Mouse (Mus musculus): ENCODE data around the gene Taf11. TPM values are rescaled to one million over a fixed set of nuclear protein-coding genes. Genes with fewer than 3 reads are reported as not detected.

The Taf11 gene
- polyA plus RNA-seq, 1 experiment from 2014 or later = 57.8 TPM

DNA sequence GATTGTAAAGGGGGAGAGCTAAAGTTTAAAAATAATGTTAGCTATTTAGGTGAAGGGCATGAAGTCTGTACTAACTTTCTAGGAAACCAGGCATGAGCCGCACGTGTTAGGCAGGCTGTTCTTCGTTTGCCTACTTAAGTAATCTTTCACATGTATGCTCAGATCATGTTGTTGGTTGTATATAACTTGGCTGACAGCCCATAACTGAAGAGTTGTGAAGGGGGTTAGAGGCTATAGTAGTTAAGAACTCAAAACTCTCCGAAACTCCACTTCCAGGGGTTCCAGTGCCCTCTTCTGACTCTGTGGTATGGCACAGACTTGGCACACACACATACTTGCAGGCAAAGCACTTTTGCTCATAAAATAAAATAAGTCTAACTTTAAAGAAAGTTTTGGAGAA lies 42.9 kb downstream of the Taf11 start:
- no peaks in the 10 kb centered on the region for H3K9me3 ChIP-seq (replicated peaks; ENCODE audit: control insufficient read depth, low read length)
- no peak overlapping the region for H3K4me3 ChIP-seq (replicated peaks; ENCODE audit: low read length)
- 49% methylated on average over 4 of the region's 4 CpGs for WGBS
- no peak overlapping the region for H3K27ac ChIP-seq (ENCODE audit: low read length)
- no peak overlapping the region for H3K9ac ChIP-seq (ENCODE audit: low read length)
- ATAC-seq (ENCODE audit: insufficient read depth, low FRiP score) = no peak
- no peaks in the 10 kb centered on the region for H3K36me3 ChIP-seq (ENCODE audit: control insufficient read depth, insufficient read depth, low read length)
- H3K27me3 ChIP-seq (ENCODE audit: control insufficient read depth, insufficient read depth, low read length) = no peaks in the 10 kb centered on the region
- no peak overlapping the region for H3K4me2 ChIP-seq (ENCODE audit: low read depth, low read length)
- no peaks in the 10 kb centered on the region for H3K4me1 ChIP-seq (ENCODE audit: control insufficient read depth, insufficient read depth, low read length)

DNA sequence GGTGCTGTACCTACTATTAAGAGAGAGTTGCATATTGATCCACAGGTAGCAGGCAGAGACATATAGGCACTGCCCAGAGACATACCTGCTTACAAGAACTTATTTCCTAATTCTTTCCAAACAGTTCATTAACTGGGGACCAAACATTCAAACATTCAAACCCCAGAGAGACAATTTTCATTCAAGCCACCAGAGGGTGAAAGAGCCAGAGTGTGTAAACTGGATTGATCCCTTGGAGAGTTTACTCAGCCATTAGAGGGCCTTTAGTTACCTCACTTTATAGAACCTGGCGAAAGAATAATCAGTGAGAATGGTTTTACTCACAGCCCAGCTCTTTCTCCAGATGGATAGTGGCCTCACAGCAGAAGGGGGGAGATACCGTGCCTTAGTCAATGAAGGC lies 44.2 kb downstream of the Taf11 start:
- Histone ChIP-seq H3K9ac (ENCODE audit: low read length) (no peak overlapping the region), H3K27ac (ENCODE audit: low read length) (no peak overlapping the region), H3K9me3 (replicated peaks; ENCODE audit: control insufficient read depth, low read length) (no peaks in the 10 kb centered on the region), H3K4me2 (ENCODE audit: low read depth, low read length) (no peak overlapping the region), H3K4me3 (replicated peaks; ENCODE audit: low read length) (no peak overlapping the region), H3K27me3 (ENCODE audit: control insufficient read depth, insufficient read depth, low read length) (no peaks in the 10 kb centered on the region), H3K4me1 (ENCODE audit: control insufficient read depth, insufficient read depth, low read length) (no peaks in the 10 kb centered on the region), H3K36me3 (ENCODE audit: control insufficient read depth, insufficient read depth, low read length) (no peaks in the 10 kb centered on the region)
- 76% methylated on average over 2 of the region's 2 CpGs for WGBS
- no peak for ATAC-seq (ENCODE audit: insufficient read depth, low FRiP score)

- Histone ChIP-seq H3K9me3 (replicated peaks; ENCODE audit: control insufficient read depth, low read length) (no peaks in the 10 kb centered on the region), H3K27ac (ENCODE audit: low read length) (no peak overlapping the region), H3K27me3 (ENCODE audit: control insufficient read depth, insufficient read depth, low read length) (no peaks in the 10 kb centered on the region), H3K4me2 (ENCODE audit: low read depth, low read length) (0 out of 2 replicates have a peak overlapping the region, but pooled peaks have one; percentile 6), H3K4me1 (ENCODE audit: control insufficient read depth, insufficient read depth, low read length) (peaks cover 22% of the 10 kb centered on the region), H3K4me3 (replicated peaks; ENCODE audit: low read length) (no peak overlapping the region), H3K9ac (ENCODE audit: low read length) (peak overlapping the region; percentile 41; the same call in 1 of the 2 replicates), H3K36me3 (ENCODE audit: control insufficient read depth, insufficient read depth, low read length) (no peaks in the 10 kb centered on the region)
- WGBS = 39% methylated on average over 2 of the region's 2 CpGs
- no peak for ATAC-seq (ENCODE audit: insufficient read depth, low FRiP score)
Observed at GRCm38 (mm10) chr17:27859131-27859530, 50.5 kb downstream of the Taf11 start.

- Histone ChIP-seq H3K4me2 (ENCODE audit: low read depth, low read length) (peak overlapping the region; percentile 85), H3K9me3 (replicated peaks; ENCODE audit: control insufficient read depth, low read length) (no peaks in the 10 kb centered on the region), H3K4me3 (replicated peaks; ENCODE audit: low read length) (peak overlapping the region; percentile 80), H3K36me3 (ENCODE audit: control insufficient read depth, insufficient read depth, low read length) (0 out of 2 replicates have a peak, but pooled peaks cover 3% of the 10 kb centered on the region), H3K27me3 (ENCODE audit: control insufficient read depth, insufficient read depth, low read length) (no peaks in the 10 kb centered on the region), H3K27ac (ENCODE audit: low read length) (no peak overlapping the region), H3K4me1 (ENCODE audit: control insufficient read depth, insufficient read depth, low read length) (peaks cover 22% of the 10 kb centered on the region), H3K9ac (ENCODE audit: low read length) (peak overlapping the region; percentile 93)
- ATAC-seq (ENCODE audit: insufficient read depth, low FRiP score) = no peak
- WGBS = 28% methylated on average over 11 of the region's 11 CpGs
Observed at GRCm38 (mm10) chr17:27857649-27858475, 51.8 kb downstream of the Taf11 start.

- peak; percentile 71 for ATAC-seq (ENCODE audit: insufficient read depth, low FRiP score)
- Histone ChIP-seq H3K27ac (ENCODE audit: low read length) (peak overlapping the region; percentile 65), H3K27me3 (ENCODE audit: control insufficient read depth, insufficient read depth, low read length) (no peaks in the 10 kb centered on the region), H3K4me3 (replicated peaks; ENCODE audit: low read length) (peak overlapping the region; percentile 80), H3K9me3 (replicated peaks; ENCODE audit: control insufficient read depth, low read length) (no peaks in the 10 kb centered on the region), H3K4me1 (ENCODE audit: control insufficient read depth, insufficient read depth, low read length) (peaks cover 22% of the 10 kb centered on the region), H3K36me3 (ENCODE audit: control insufficient read depth, insufficient read depth, low read length) (0 out of 2 replicates have a peak, but pooled peaks cover 3% of the 10 kb centered on the region), H3K4me2 (ENCODE audit: low read depth, low read length) (peak overlapping the region; percentile 85), H3K9ac (ENCODE audit: low read length) (peak overlapping the region; percentile 93)
- 1% methylated on average over 52 of the region's 52 CpGs for WGBS
Observed at GRCm38 (mm10) chr17:27856798-27857648, 52.6 kb downstream of the Taf11 start.

- WGBS = under 1% methylated on average over 46 of the region's 54 CpGs
- Histone ChIP-seq H3K4me3 (replicated peaks; ENCODE audit: low read length) (peak within 1 kb of the TSS; percentile 80), H3K27me3 (ENCODE audit: control insufficient read depth, insufficient read depth, low read length) (no peaks in the 10 kb centered on the region), H3K4me1 (ENCODE audit: control insufficient read depth, insufficient read depth, low read length) (peaks cover 22% of the 10 kb centered on the region), H3K36me3 (ENCODE audit: control insufficient read depth, insufficient read depth, low read length) (0 out of 2 replicates have a peak, but pooled peaks cover 3% of the 10 kb centered on the region), H3K4me2 (ENCODE audit: low read depth, low read length) (peak within 1 kb of the TSS; percentile 85), H3K9ac (ENCODE audit: low read length) (peak within 1 kb of the TSS; percentile 93), H3K9me3 (replicated peaks; ENCODE audit: control insufficient read depth, low read length) (no peaks in the 10 kb centered on the region), H3K27ac (ENCODE audit: low read length) (peak within 1 kb of the TSS; percentile 65)
- peak; percentile 87 for ATAC-seq (ENCODE audit: insufficient read depth, low FRiP score)
Observed at GRCm38 (mm10) chr17:27856265-27856797, 53.3 kb downstream of the Taf11 start, which contains the start of gene Uhrf1bp1. Uhrf1bp1 (plus strand) TSS chr17:27856441.

Other genes with a start within 250 kb of the Taf11 start
- gene Spdef, start 180.9 kb downstream of the Taf11 start, polyA plus RNA-seq (2015; fragmentation: Nextera tagmentation; extraction: Ambion mirVana) = 22.5 and 28.4 TPM in 2 replicates
- 21.2 and 23.3 TPM in 2 replicates for gene D17Wsu92e, start 89.2 kb downstream of the Taf11 start, polyA plus RNA-seq (2015; fragmentation: Nextera tagmentation; extraction: Ambion mirVana)
- 228 and 245 TPM in 2 replicates for gene Snrpc, start 71.7 kb downstream of the Taf11 start, polyA plus RNA-seq (2015; fragmentation: Nextera tagmentation; extraction: Ambion mirVana)
- 4.4 and 5.9 TPM in 2 replicates for gene Uhrf1bp1, start 53.4 kb downstream of the Taf11 start, polyA plus RNA-seq (2015; fragmentation: Nextera tagmentation; extraction: Ambion mirVana)
- gene Anks1, start 538 bp downstream of the Taf11 start, polyA plus RNA-seq (2015; fragmentation: Nextera tagmentation; extraction: Ambion mirVana) = 14.5 and 15.3 TPM in 2 replicates
- gene Tcp11, start 170.8 kb upstream of the Taf11 start, polyA plus RNA-seq (2015; fragmentation: Nextera tagmentation; extraction: Ambion mirVana) = 1.1 and 1.9 TPM in 2 replicates
- gene Scube3, start 232.3 kb upstream of the Taf11 start, polyA plus RNA-seq (2015; fragmentation: Nextera tagmentation; extraction: Ambion mirVana) = 1.3 and 2.5 TPM in 2 replicates